Mouse (Mus musculus) CH12.LX (cell line): ENCODE measurements at regions not wholly inside any gene's neighbourhood (a gene's known extent, or its start where the extent isn't known, plus 50 kb on each side); places are given as distances from the start of the nearest gene placed in this dataset.

ENCODE experiments used
- BHLHE40 ChIP-seq: IDR thresholded peaks from 2 replicates; pipeline ENCODE4 v1.6.1; 2011; ENCODE audit warnings: mild to moderate bottlenecking, low read depth, low read length, improper control_type of control experiment
- CTCF ChIP-seq, 2 experiments: IDR thresholded peaks in 1 of 2; conservative IDR thresholded peaks in 1 of 2; 2 replicates each; pipeline ENCODE4 v1.5.1; 2011 to 2012; ENCODE audit warnings: low read depth in 2 of 2, low read length in 2 of 2, improper control_type of control experiment in 1 of 2, inconsistent platforms in 1 of 2, mild to moderate bottlenecking in 1 of 2, moderate library complexity in 1 of 2
- E2F4 ChIP-seq: IDR thresholded peaks from 2 replicates; pipeline ENCODE4 v1.6.1; 2011; ENCODE audit warnings: low read depth, low read length, improper control_type of control experiment; ENCODE audit not compliant: insufficient replicate concordance
- ELF1 ChIP-seq: IDR thresholded peaks from 2 replicates; pipeline ENCODE4 v1.6.1; 2014; ENCODE audit warnings: low read depth, mild to moderate bottlenecking, inconsistent platforms, low read length, improper control_type of control experiment
- HCFC1 ChIP-seq: IDR thresholded peaks from 2 replicates; pipeline ENCODE4 v1.6.1; 2012; ENCODE audit warnings: low read depth, mild to moderate bottlenecking, inconsistent platforms, low read length, improper control_type of control experiment
- JUND ChIP-seq: conservative IDR thresholded peaks from 2 replicates; pipeline ENCODE4 v1.6.1; 2011; ENCODE audit warnings: low read depth, low read length, improper control_type of control experiment
- MAFK ChIP-seq: IDR thresholded peaks from 2 replicates; pipeline ENCODE4 v1.6.1; 2011; ENCODE audit warnings: low read length, improper control_type of control experiment; ENCODE audit not compliant: insufficient replicate concordance
- MAX ChIP-seq: IDR thresholded peaks from 2 replicates; pipeline ENCODE4 v1.6.1; 2011; ENCODE audit warnings: low read length, improper control_type of control experiment
- MYC ChIP-seq: IDR thresholded peaks from 2 replicates; pipeline ENCODE4 v1.6.1; 2011; ENCODE audit warnings: low read depth, mild to moderate bottlenecking, improper control_type of control experiment, low read length
- PAX5 ChIP-seq: IDR thresholded peaks from 2 replicates; pipeline ENCODE4 v1.6.1; 2012; ENCODE audit warnings: low read length, inconsistent platforms, mixed read lengths
- POLR2A ChIP-seq: IDR thresholded peaks from 2 replicates; pipeline ENCODE4 v1.6.1; 2011; ENCODE audit warnings: low read depth, mild to moderate bottlenecking, improper control_type of control experiment, low read length
- TCF12 ChIP-seq: IDR thresholded peaks from 2 replicates; pipeline ENCODE4 v1.6.1; 2014; ENCODE audit warnings: low read depth, mild to moderate bottlenecking, inconsistent platforms, low read length, improper control_type of control experiment
- USF2 ChIP-seq: conservative IDR thresholded peaks from 2 replicates; pipeline ENCODE4 v1.6.1; 2011; ENCODE audit warnings: low read depth, low read length, improper control_type of control experiment

GRCm38 (mm10) chr10:125035631-125036030 lies 353.6 kb downstream of the Slc16a7 start:
- TF ChIP-seq CTCF (conservative IDR thresholded peaks at IDR 0.05 in 1 of 2, IDR thresholded peaks at IDR 0.05 in 1 of 2; ENCODE audit: low read depth in 2 of 2, low read length in 2 of 2) (no peak), BHLHE40 (no peak), HCFC1 (no peak), MAFK (no peak), E2F4 (no peak), ELF1 (no peak), USF2 (no peak), JUND (no peak), MAX (no peak), TCF12 (no peak), POLR2A (no peak), PAX5 (no peak), MYC (no peak)
